Mouse (Mus musculus): ENCODE data around the gene Sik3.

Sik3 gene

DNA sequence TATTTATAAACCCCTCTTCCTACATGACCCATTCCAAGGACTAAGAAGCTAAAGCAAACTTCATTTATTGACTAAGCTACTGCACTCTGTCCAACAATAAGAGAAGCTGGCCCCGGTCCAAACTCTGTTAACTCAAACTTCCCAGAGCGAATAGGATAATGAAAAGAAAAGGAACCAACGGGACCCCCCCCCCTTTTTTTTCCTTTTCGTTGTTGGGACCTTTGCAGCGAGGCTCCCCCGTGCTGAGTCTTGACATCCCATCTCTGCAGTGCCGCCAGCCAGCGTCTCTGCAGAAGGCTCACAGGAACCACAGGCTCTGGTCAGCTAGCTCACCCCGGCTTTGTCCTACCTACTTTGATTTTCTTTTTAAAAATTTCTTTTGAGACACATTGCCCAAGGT is 3.2 kb downstream of the Sik3 start:
- DNase-seq (ENCODE audit: low read depth, low spot score): no peak

- DNase-seq (ENCODE audit: low read depth, low spot score): no peak
Measured at GRCm38 (mm10) chr9:46016417-46016816, 3.8 kb downstream of the Sik3 start.

GRCm38 (mm10) chr9:46018316-46018715 is 5.7 kb downstream of the Sik3 start:
- DNase-seq (ENCODE audit: low read depth, low spot score): no peak

DNA sequence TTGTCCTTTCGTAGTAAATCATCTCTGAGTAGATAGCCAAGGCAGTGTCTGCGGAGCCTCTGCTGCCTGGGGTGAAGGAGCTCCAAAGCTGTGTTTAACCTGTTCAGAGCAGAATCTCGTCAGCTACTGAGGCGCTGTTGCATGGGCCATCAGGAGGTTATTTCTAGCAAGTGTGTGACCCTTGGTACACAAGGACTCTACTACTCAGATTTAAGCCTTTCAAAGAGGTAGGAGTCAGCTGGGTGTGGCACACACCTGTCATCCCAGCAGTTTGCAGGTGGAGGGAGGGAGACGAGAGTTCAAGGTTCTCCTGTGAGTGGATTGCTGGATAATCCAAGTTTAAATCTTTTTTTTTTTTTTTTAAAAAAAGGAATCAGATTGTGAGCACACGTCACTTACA is 7.4 kb downstream of the Sik3 start:
- no peak for DNase-seq (ENCODE audit: low read depth, low spot score)

DNA sequence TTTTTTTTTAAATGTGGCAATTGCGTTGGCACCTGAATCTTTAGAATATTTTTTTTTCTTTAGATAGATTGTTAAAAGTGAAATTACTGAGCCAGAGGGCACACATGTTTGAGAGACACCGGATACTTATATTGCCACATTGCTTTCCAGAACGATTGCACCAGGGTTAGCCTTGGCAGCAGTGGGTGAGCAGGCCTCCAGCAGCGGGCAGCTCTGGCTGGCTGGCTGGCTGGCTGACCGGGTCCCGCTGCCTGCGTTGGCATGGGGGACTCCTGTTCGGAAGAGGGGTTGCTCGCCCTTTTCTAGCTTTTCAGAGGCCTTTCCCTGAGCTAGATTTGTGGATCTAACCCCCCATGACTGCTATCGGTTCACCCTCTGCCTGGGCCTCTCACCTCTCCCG is 11.0 kb downstream of the Sik3 start:
- DNase-seq (ENCODE audit: low read depth, low spot score): no peak

GRCm38 (mm10) chr9:46026058-46026849 is 13.6 kb downstream of the Sik3 start:
- DNase-seq (ENCODE audit: low read depth, low spot score): no peak

DNA sequence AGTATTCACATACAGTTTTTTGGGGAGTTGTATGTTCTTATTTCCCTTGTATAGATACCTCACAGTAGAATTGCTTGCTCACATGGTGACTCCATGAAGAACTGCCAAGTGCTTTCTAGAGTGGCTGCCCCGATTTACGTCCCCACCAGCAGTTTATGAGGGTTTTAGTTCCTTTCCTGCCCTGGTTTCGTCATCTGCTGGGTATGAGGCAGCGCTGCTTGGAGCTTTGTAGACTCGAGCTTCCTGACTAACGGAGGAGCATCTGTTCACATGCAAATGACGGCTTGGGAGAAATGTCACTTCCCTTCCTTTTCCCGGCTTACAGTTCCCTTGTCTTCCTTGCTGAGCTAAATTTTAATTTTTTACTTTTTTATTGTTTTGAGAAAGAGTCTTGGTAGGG is 15.4 kb downstream of the Sik3 start:
- DNase-seq (ENCODE audit: low read depth, low spot score): no peak

GRCm38 (mm10) chr9:46029534-46029933 is 16.9 kb downstream of the Sik3 start:
- DNase-seq (ENCODE audit: low read depth, low spot score): no peak

GRCm38 (mm10) chr9:46030184-46030583 is 17.6 kb downstream of the Sik3 start:
- DNase-seq (ENCODE audit: low read depth, low spot score): no peak

DNA sequence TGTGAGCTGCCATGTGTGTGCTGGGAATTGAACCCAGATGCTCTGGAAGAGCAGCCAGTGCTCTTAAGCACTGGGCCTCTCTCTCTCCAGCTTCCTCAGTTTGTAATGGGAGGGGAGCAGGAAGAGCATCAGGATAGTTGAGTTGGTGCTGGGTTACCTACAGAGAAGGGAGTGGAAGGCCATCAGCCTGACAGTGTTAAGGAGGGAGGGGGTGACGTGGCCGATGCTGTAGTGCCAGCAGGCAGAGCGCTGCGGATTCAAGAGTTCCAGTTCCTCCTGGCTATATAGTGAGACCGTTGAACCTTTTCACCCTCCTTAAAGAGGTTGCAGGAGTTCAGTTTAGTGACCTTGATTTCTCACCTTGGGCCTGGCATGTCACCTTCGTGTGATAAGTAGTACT is 18.3 kb downstream of the Sik3 start:
- no peak for DNase-seq (ENCODE audit: low read depth, low spot score)

GRCm38 (mm10) chr9:46032190-46032589 is 19.6 kb downstream of the Sik3 start:
- no peak for DNase-seq (ENCODE audit: low read depth, low spot score)

DNA sequence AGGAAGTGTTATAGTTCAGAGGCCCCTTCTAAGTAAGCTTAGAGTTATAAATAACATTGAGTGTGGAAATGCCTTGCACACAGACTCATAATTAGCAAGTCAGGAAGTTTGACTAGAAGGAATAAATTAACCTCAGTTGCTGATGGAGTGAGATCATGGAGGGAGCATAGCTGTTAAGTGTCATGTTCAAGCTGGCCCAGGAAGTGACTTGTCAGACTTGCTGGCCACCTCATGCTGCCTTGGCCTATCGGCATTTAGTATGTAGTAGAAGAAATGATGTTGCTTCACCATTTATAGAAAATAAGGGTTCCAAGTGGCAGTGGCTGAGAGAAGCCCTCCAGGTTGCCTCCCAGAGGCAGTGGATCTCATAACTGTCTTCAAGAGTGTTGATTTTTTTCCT is 20.4 kb downstream of the Sik3 start:
- DNase-seq (ENCODE audit: low read depth, low spot score): no peak

DNA sequence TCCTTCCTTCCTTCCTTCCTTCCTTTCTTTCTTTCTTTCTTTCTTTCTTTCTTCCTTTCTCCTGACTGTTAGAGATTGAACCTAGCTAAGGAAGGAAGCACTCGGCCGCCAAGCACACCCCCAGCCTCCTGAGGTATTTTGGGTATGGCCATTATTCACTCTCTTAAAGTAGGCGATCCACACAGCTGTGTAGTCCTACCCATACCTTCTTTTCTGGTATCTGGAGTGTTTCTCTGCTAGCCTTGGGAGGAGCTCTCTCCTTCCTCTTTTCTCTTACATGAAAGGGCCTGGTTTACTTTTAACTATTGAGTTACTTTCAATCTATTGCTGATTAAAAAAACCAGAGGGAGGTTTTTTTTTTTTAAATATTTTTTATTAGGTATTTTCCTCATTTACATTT is 21.2 kb downstream of the Sik3 start:
- DNase-seq (ENCODE audit: low read depth, low spot score): no peak

- no peak for DNase-seq (ENCODE audit: low read depth, low spot score)
Measured at GRCm38 (mm10) chr9:46035290-46035871, 22.8 kb downstream of the Sik3 start.

- DNase-seq (ENCODE audit: low read depth, low spot score): no peak
Measured at GRCm38 (mm10) chr9:46036881-46037280, 24.3 kb downstream of the Sik3 start.

DNA sequence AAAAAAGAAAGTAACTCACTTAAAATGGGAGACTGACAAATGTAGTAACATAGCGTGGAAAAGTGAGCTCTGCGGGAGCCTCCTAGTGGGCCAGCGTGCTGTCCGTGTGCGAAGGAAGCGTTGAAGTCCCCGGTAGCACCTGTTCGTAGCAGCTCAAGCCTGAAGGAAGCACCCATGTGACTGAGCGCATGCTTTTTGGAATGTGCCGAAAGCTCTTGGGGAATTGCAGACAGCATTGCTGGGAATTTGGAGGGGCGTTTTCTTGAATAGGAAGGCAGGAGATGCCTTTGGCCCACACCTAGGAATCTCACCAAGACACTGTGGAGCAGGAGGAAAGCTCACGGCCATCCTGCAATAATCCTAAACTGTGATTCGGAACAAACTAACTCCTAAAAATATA is 26.2 kb downstream of the Sik3 start:
- no peak for DNase-seq (ENCODE audit: low read depth, low spot score)

DNA sequence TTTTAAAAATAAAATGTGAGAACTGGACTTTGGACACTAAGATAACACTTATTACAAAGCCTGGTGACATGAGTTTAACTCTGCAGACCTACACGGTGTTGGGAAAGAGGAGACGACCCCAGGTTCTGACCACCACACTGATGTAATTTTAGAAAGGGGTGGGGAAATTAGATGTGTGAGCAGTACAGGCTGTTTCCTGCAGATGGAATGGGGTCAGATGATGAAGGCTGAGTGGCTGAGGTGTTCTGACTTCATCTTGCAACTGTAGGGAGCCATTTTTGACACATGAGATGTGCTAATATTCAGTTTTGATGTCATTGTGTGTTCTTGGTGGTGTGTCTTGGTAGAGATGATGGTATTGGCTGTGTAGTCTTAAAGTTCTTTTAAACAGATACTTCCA is 28.6 kb downstream of the Sik3 start:
- DNase-seq (ENCODE audit: low read depth, low spot score): no peak

DNA sequence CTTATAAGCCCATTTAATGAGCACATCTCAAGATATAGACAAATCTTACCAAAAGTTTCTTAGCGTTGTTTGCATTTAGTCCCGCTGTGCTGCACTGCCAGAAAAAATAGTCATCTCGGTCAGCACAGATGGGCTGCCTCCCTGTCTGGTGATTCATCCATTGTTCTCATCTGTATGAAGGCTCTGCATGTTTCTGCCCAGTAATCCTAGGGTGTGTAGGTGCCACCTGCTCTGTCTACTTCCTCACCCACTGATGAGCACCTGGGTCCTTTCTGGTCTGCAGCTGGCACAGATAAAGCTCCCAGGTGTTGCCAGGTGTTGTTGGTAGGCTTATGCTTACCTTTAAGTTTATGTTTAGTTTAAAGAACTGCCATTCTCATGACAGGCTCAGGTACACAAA is 29.8 kb downstream of the Sik3 start:
- no peak for DNase-seq (ENCODE audit: low read depth, low spot score)

DNA sequence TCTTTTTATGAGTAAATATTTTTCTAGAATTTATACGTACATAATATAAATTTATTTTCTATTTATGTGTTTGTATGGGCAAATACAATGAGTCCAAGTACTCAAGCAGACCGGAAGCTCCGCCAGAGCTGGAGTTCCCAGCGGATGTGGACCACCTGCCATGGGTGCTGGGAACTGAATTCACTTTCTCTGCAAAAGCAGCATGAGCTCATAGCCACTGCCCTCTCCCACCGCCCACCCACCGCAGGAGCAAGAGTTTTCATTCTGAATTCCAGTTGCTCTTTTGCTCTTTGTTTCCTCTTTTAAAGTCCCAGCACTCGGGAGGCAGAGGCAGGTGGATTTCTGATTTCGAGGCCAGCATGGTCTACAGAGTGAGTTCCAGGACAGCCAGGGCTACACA is 31.0 kb downstream of the Sik3 start:
- DNase-seq (ENCODE audit: low read depth, low spot score): no peak

DNA sequence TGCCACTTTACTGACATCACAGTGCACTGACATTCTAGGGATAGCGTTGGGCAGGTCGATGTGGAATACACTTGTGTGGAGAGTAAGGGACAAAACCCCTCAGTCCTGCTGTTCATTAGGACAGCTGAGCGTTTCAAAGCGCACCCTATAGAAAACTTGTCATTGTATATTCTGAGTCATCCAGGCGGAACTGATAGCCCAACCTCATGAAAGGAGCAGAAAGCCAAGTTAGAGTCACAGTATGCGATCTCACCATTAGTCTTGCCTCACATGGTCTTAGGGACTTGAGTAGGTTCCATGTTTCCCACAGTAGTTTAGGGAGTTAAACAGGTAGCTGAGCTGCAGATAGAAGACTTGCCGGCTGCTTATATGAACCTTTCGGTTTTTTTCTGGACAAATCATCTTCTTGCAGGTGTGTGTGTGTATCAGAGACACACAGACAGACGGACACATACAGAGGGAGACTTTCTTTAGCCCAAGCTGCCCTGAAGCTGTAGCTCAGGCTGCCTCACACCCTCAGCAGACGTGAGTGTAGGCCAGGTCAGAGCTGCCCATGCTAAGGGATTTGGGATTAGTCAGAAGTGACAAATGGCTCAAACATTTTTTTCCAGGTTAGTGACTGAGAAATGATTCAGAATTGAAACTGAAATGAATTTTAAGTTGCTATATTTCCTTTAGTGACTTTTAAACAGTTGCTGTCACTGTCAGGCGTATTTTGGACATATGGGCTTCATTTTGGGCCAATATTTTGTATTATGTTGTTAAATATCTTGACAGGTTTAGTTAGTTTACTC is 34.3 kb downstream of the Sik3 start:
- DNase-seq (ENCODE audit: low read depth, low spot score): no peak

GRCm38 (mm10) chr9:46049525-46049924 is 36.9 kb downstream of the Sik3 start:
- no peak for DNase-seq (ENCODE audit: low read depth, low spot score)

GRCm38 (mm10) chr9:46050203-46050602 is 37.6 kb downstream of the Sik3 start:
- no peak for DNase-seq (ENCODE audit: low read depth, low spot score)
